Mouse (Mus musculus) megakaryocyte, embryonic 14.5 days (primary cell): ENCODE results near the gene Prr5l. TPM values are rescaled to one million over a fixed set of nuclear protein-coding genes. Genes with fewer than 3 reads are reported as not detected.

ENCODE experiments used
- H3K27me3 ChIP-seq: replicated peaks from 2 replicates; pipeline ENCODE3; 2012; ENCODE audit warnings: inconsistent platforms
- H3K36me3 ChIP-seq: replicated peaks from 2 replicates; pipeline ENCODE3; 2012; ENCODE audit warnings: low read length, inconsistent platforms, mixed read lengths
- H3K4me1 ChIP-seq: 2 replicates; pipeline ENCODE4 v1.6.1; 2012; ENCODE audit warnings: inconsistent platforms
- H3K4me3 ChIP-seq: replicated peaks from 2 replicates; pipeline ENCODE3; 2012; ENCODE audit warnings: moderate library complexity, mild to moderate bottlenecking, inconsistent platforms
- H3K9me3 ChIP-seq: 2 replicates; pipeline ENCODE4 v1.6.1; 2012; ENCODE audit warnings: inconsistent platforms
- FLI1 ChIP-seq: IDR thresholded peaks from 2 replicates; pipeline ENCODE4 v1.6.1; 2012; ENCODE audit warnings: low read length, inconsistent platforms, mixed read lengths
- GATA1 ChIP-seq: IDR thresholded peaks from 3 replicates; pipeline ENCODE4 v1.6.1; 2012; ENCODE audit warnings: mixed read lengths, low read length, inconsistent platforms, borderline replicate concordance
- polyA plus RNA-seq: library from polyadenylated mRNA; stranded (reverse); fragments of >175 nt; gene quantifications from 2 replicates; pipeline ENCODE4 v1.2.3, GENCODE M21; 2012; ENCODE audit warnings: low replicate concordance; ENCODE audit not compliant: insufficient read depth

The Prr5l gene
- polyA plus RNA-seq, 1 experiment = 44.1 TPM

DNA sequence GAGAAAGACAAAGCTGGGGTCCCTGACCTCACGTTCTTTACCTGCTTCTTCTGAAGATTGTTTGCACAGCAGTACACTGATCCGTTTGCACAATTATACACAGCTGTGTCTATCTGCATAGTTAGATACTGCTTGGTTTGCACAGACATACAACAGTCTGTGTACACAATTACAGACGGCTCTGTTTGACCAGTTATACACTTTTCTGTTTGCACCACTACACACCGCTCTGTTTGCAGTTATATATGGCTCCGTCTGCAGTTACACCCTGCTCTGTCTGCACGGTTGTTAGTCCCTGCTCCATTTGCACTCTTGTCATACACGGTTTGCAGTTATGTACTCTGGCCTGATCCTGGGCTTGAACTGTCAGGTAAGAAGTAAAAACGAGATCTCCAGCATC lies 141.2 kb downstream of the Prr5l start:
- peaks cover 9% of the 10 kb centered on the region; the same call in 1 of the 2 replicates for H3K4me1 ChIP-seq
- H3K27me3 ChIP-seq = no peaks in the 10 kb centered on the region
- H3K36me3 ChIP-seq = peaks cover 98% of the 10 kb centered on the region
- TF ChIP-seq FLI1 (no peak), GATA1 (no peak)
- H3K9me3 ChIP-seq = no peaks in the 10 kb centered on the region
- H3K4me3 ChIP-seq = no peak overlapping the region

DNA sequence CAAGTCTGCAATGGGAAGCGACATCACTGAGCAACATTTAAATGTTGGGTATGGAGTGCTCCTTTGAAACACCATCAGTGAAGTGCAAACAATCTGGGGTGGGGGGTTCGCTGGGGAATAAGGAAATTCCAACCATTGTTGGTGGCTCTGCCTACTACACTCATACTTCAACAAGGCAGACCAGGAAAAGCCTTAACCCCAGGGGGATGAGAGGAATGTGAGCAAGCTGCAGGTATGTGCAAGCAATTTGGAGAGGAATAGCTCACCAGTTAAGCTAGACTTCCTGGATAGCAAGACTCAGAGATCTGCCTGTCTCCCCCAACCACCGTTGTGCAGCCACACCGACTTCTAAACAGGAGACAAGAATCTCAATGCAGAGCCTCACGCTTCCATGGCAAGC lies 142.9 kb downstream of the Prr5l start:
- H3K4me1 ChIP-seq = peaks cover 16% of the 10 kb centered on the region; the same call in 1 of the 2 replicates
- no peak for TF ChIP-seq FLI1
- no peak for TF ChIP-seq GATA1
- H3K9me3 ChIP-seq = no peaks in the 10 kb centered on the region
- H3K4me3 ChIP-seq = no peak overlapping the region
- H3K36me3 ChIP-seq = peaks cover 98% of the 10 kb centered on the region
- no peaks in the 10 kb centered on the region for H3K27me3 ChIP-seq

DNA sequence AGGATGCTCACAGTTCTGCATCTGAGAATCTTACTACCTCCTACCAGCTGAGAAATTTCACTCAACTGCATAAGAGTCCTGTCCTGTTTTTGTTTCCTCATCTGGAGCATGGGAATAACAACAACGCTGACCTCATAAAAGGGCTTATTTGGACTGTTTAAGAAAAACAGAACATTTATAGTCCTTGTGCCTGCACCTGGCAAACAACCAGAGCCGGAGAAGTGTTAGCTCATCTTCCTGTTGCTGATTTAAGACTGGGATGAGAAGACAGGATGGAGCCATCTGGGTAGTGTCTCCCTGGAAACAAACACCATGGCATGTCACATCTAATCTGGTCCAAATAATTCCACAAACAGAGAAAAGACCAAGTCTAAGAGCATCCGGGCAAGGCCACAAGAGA lies 149.3 kb downstream of the Prr5l start:
- no peaks in the 10 kb centered on the region for H3K9me3 ChIP-seq

DNA sequence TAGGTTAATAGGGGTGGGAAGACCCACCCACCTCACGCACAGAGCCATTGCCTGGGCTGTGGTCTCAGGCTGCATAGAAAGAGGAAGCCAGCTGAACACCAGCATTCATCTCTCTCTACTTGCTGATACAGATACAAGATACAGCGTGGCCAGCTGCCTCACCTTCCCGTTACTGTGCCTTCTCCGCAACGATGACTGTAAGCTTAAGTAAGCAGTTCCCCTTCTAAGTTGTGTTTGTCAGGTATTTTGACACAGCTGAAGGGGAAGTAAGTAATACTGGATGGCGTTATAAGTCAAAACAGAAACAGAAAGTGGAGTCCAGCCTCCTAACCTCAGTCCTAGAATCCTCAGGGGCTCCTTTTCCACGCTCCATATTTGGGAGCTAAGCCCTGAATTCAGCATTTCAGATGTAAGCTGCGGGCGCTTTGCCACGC lies 150.0 kb downstream of the Prr5l start:
- peak overlapping the region; percentile 88 for H3K4me3 ChIP-seq
- no peaks in the 10 kb centered on the region for H3K27me3 ChIP-seq
- no peaks in the 10 kb centered on the region for H3K9me3 ChIP-seq
- peaks cover 93% of the 10 kb centered on the region for H3K36me3 ChIP-seq
- peaks cover 61% of the 10 kb centered on the region for H3K4me1 ChIP-seq
- TF ChIP-seq FLI1 = no peak
- no peak for TF ChIP-seq GATA1

More for the DNA sequence above, 149.3 kb downstream of the Prr5l start:
- no peaks in the 10 kb centered on the region for H3K27me3 ChIP-seq
- TF ChIP-seq GATA1 (no peak), FLI1 (no peak)
- peaks cover 58% of the 10 kb centered on the region for H3K4me1 ChIP-seq
- peaks cover 93% of the 10 kb centered on the region for H3K36me3 ChIP-seq
- peak overlapping the region; percentile 1 for H3K4me3 ChIP-seq

DNA sequence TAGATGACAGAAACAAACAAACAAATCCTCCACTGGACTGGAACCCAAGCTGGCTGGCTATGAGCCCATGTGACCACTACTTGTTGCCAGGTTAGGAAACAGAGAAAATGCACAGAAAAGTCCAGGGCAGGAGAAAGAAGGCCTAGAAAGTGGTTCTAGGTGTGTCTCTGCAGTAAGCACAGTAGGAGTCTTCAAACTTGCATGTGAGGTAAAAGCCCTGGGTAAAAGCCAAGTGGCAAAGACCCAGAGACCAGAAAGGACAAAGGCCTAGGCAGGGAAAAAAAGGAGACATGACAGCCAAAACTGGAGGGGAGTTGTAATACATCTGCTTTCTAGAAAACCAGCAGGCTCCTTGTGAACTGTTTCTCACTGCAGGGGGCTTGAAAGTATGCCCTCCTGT lies 151.9 kb downstream of the Prr5l start:
- H3K4me3 ChIP-seq = no peak overlapping the region
- peaks cover 93% of the 10 kb centered on the region for H3K36me3 ChIP-seq
- no peak for TF ChIP-seq GATA1
- TF ChIP-seq FLI1 = no peak
- no peaks in the 10 kb centered on the region for H3K27me3 ChIP-seq
- H3K4me1 ChIP-seq = peaks cover 53% of the 10 kb centered on the region
- H3K9me3 ChIP-seq = no peaks in the 10 kb centered on the region

DNA sequence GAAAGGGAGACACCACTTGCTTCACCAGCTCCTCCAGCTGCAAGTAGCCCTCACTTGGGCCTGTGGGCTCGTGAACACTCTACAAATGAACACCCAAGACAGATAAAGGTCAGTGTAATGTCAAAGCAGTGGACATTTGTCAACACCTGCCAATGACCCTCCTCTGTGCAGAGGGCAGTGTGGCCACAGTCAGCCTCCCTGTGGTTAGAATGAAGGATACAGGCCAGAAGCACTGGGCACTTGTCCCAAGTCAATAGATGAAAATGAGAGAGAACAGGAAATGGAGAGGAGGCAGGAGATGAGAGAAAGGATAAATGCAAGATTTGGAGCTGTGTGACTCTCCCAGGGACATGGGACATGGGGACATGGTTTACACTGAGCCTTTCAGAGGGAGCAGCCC lies 153.4 kb downstream of the Prr5l start:
- Histone ChIP-seq H3K36me3 (peaks cover 95% of the 10 kb centered on the region), H3K4me1 (peaks cover 46% of the 10 kb centered on the region), H3K4me3 (no peak overlapping the region), H3K27me3 (no peaks in the 10 kb centered on the region), H3K9me3 (no peaks in the 10 kb centered on the region)
- TF ChIP-seq FLI1 (no peak), GATA1 (no peak)

- Histone ChIP-seq H3K27me3 (no peaks in the 10 kb centered on the region), H3K4me3 (no peak overlapping the region)
- TF ChIP-seq FLI1 (no peak), GATA1 (no peak)
These were observed 155.0 kb downstream of the Prr5l start for GRCm38 (mm10) chr2:101727787-101728186.

GRCm38 (mm10) chr2:101723333-101723881 lies 159.4 kb downstream of the Prr5l start:
- Histone ChIP-seq H3K36me3 (peaks cover 99% of the 10 kb centered on the region), H3K9me3 (no peaks in the 10 kb centered on the region), H3K27me3 (no peaks in the 10 kb centered on the region), H3K4me3 (no peak overlapping the region), H3K4me1 (peaks cover 24% of the 10 kb centered on the region)
- no peak for TF ChIP-seq GATA1
- TF ChIP-seq FLI1 = no peak

More at GRCm38 (mm10) chr2:101727787-101728186, 155.0 kb downstream of the Prr5l start:
- peaks cover 29% of the 10 kb centered on the region for H3K4me1 ChIP-seq
- peaks cover 95% of the 10 kb centered on the region for H3K36me3 ChIP-seq
- no peaks in the 10 kb centered on the region for H3K9me3 ChIP-seq

DNA sequence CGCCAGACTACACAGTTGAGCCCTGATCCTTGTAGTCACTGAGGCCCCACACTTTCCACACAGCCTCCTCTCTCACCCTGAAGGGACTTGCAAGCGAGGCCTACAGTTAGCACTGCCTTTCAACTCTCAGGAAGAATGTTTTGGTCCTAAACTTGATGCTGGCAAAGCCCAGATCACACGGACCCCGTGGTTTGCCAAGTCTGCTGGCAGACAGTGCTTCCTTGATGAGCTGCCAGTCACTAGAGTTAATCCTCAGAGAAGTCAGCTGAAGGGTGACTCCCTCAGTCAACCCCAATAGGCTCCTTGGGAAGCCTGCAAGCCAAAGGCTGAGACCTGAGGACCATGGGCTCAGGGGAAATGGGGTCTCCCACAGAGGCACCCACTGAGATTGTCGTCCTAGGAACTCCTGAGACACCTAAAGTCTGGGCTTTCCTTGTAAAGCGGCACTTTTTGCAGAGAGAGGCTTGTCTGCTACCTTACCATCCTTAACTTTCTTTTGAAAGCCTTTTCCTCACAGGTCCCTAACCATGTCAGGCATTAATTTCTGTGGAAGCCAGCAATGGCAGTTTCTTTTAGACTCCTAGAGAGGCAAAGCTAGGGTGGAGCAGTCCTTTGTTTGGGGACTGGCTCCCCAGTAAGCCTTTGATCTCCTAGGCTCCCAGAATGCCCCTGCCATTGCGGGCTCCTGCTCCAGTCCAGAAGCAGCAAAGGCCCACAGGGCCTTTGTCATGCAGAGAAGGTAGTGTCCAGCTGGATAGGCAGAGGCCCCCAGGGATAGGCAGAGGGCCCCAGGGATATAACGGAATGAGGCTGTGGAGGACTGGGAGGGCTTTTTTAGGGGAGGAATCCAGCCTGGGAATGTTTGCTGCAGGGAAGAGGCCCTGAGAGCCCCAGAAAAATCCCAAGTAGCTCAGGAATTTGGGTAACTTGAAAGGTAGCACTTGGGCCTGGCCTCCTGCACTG lies 160.2 kb downstream of the Prr5l start:
- Histone ChIP-seq H3K36me3 (peaks cover 99% of the 10 kb centered on the region), H3K27me3 (no peaks in the 10 kb centered on the region), H3K4me1 (peaks cover 19% of the 10 kb centered on the region), H3K9me3 (no peaks in the 10 kb centered on the region), H3K4me3 (no peak overlapping the region)
- TF ChIP-seq FLI1 (no peak), GATA1 (no peak)

- Histone ChIP-seq H3K9me3 (no peaks in the 10 kb centered on the region), H3K4me1 (peaks cover 22% of the 10 kb centered on the region), H3K36me3 (peaks cover 99% of the 10 kb centered on the region), H3K4me3 (no peak overlapping the region), H3K27me3 (no peaks in the 10 kb centered on the region)
- TF ChIP-seq GATA1 = no peak
These were observed 161.0 kb downstream of the Prr5l start for GRCm38 (mm10) chr2:101721835-101722234.
